Mouse (Mus musculus) myocyte (in vitro differentiated cells): Measurements from ENCODE around the gene Stam2. TPM values are rescaled to one million over a fixed set of nuclear protein-coding genes. Genes with fewer than 3 reads are reported as not detected.

ENCODE experiments used
- H3K27me3 ChIP-seq: one replicate; pipeline ENCODE4 v1.6.1; 2011; ENCODE audit not compliant: control insufficient read depth, insufficient read depth, insufficient read length
- H3K36me3 ChIP-seq: one replicate; pipeline ENCODE4 v1.6.1; 2011; ENCODE audit not compliant: control insufficient read depth, insufficient read depth
- H3K4me2 ChIP-seq: one replicate; pipeline ENCODE4 v1.6.1; 2011; ENCODE audit warnings: low read depth, control low read depth
- H3K4me3 ChIP-seq: one replicate; pipeline ENCODE4 v1.5.1; 2011; ENCODE audit warnings: mild to moderate bottlenecking, control low read depth, moderate library complexity
- H3K79me2 ChIP-seq: one replicate; pipeline ENCODE4 v1.6.1; 2011; ENCODE audit not compliant: control insufficient read depth, insufficient read depth
- H3ac ChIP-seq: one replicate; pipeline ENCODE4 v1.6.1; 2011; ENCODE audit not compliant: control insufficient read depth, insufficient read length
- CEBPB ChIP-seq: IDR thresholded peaks from 2 replicates; pipeline ENCODE4 v1.6.1; 2011; ENCODE audit warnings: mild to moderate bottlenecking, moderate library complexity; ENCODE audit not compliant: poor library complexity, insufficient read depth, severe bottlenecking
- E2F4 ChIP-seq: IDR thresholded peaks from one replicate; pipeline ENCODE4 v1.6.1; 2011; ENCODE audit warnings: mild to moderate bottlenecking, control low read depth, moderate library complexity; ENCODE audit not compliant: insufficient read depth
- MAX ChIP-seq: IDR thresholded peaks from one replicate; pipeline ENCODE4 v1.6.1; 2011; ENCODE audit warnings: low read depth, mild to moderate bottlenecking, control low read depth
- MYOD1 ChIP-seq, 3 experiments: IDR thresholded peaks; one replicate each; pipeline ENCODE4 v1.6.1; 2011; ENCODE audit warnings: control low read depth in 2 of 3, low read depth in 2 of 3, mild to moderate bottlenecking in 2 of 3, moderate library complexity in 1 of 3; ENCODE audit not compliant: insufficient read length in 2 of 3, control insufficient read depth in 1 of 3
- MYOG ChIP-seq, 3 experiments: IDR thresholded peaks; one replicate each; pipeline ENCODE4 v1.6.1; 2011; ENCODE audit warnings: control low read depth in 2 of 3, low read depth in 2 of 3, mild to moderate bottlenecking in 2 of 3; ENCODE audit not compliant: insufficient read length in 2 of 3, control insufficient read depth in 1 of 3, insufficient read depth in 1 of 3
- POLR2A ChIP-seq: IDR thresholded peaks from one replicate; pipeline ENCODE4 v1.6.1; 2011; ENCODE audit warnings: low read depth, mild to moderate bottlenecking, control low read depth, moderate library complexity; ENCODE audit not compliant: insufficient read length
- POLR2AphosphoS2 ChIP-seq: IDR thresholded peaks from one replicate; pipeline ENCODE4 v1.6.1; 2011; ENCODE audit warnings: low read depth, control low read depth; ENCODE audit not compliant: insufficient read length
- REST ChIP-seq: IDR thresholded peaks from one replicate; pipeline ENCODE4 v1.6.1; 2011; ENCODE audit warnings: mild to moderate bottlenecking, control low read depth, moderate library complexity; ENCODE audit not compliant: insufficient read depth, insufficient read length
- SRF ChIP-seq: IDR thresholded peaks from one replicate; pipeline ENCODE4 v1.6.1; 2011; ENCODE audit warnings: low read depth; ENCODE audit not compliant: control insufficient read depth, insufficient read length
- TCF12 ChIP-seq: IDR thresholded peaks from one replicate; pipeline ENCODE4 v1.6.1; 2011; ENCODE audit warnings: mild to moderate bottlenecking, control low read depth; ENCODE audit not compliant: poor library complexity, insufficient read depth, severe bottlenecking
- TCF3 ChIP-seq: IDR thresholded peaks from one replicate; pipeline ENCODE4 v1.6.1; 2011; ENCODE audit warnings: low read depth, control low read depth; ENCODE audit not compliant: insufficient read length
- USF1 ChIP-seq: IDR thresholded peaks from one replicate; pipeline ENCODE4 v1.6.1; 2011; ENCODE audit warnings: low read depth, mild to moderate bottlenecking, control low read depth, moderate library complexity
- polyA plus RNA-seq: library from polyadenylated mRNA; unstranded; fragments of >200 nt; fragmentation: generic; extraction: Trizol; gene quantifications from one replicate; pipeline ENCODE4 v1.2.1, GENCODE M21; 2012; ENCODE audit warnings: missing spikeins

Stam2 gene
- polyA plus RNA-seq, 1 experiment, result 20.1 TPM

DNA sequence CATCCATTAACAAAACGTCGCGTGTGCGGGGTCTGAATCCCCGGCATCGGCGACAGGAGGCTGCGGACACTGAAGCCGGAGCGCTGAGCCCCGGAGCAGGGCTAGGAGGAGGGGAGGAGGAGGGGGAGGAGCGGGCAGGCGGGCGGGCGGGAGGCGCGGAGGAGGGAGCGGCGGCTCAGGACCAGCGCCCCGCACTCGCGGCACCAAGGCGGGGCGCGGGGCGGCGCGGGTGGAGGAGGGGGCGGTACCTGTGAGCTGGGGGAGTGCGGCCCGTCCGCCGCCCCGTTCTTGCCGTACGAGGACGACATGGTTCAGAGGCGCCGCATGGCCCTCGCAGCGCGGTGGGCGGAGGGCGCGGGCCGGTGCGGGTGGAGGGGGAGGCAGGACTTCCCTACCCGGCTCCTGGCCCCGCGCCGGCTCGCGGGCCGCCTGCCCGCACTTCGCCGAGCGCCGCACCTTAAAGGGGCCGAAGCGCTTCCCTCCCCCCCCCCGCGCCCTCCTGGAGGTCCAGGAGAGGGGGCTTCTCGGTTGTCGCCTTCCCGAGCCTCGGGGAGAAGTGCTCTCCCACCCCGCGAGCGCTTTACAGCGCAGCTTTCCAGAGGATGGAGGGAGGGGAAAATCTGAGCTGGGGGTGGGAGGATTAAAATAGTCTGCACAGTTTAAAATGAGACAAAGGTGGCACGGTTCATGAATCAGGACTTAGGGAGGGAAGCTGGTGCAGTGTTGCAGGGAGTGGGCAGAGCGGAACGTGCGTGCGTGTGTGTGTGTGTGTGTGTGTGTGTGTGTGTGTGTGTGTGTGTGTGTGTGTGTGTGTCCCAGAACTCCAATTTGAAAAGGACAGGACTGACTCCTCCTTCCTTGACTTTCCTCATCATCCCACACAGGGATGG, 65.8 kb downstream of the Stam2 start, which contains the start of gene Cacnb4:
TSS of gene Cacnb4 (minus strand) at position 809 of the 890 bp plus-strand sequence.
- Histone ChIP-seq H3K36me3 (no peaks in the 10 kb centered on the region), H3K4me3 (no peak within 1 kb of the TSS), H3K79me2 (no peaks in the 10 kb centered on the region), H3ac (no peak within 1 kb of the TSS), H3K27me3 (peaks cover 25% of the 10 kb centered on the region), H3K4me2 (peak within 1 kb of the TSS; percentile 60)
- TF ChIP-seq TCF3, result no peak

- H3K36me3 ChIP-seq, result no peaks in the 10 kb centered on the region
- TF ChIP-seq TCF3, result no peak
- TF ChIP-seq CEBPB, result no peak
- TF ChIP-seq REST, result no peak
- TF ChIP-seq E2F4, result no peak
- TF ChIP-seq SRF, result no peak
- no peak for TF ChIP-seq TCF12
- TF ChIP-seq POLR2A, result no peak
- no peak for TF ChIP-seq USF1
- TF ChIP-seq MYOD1 (IDR thresholded peaks at IDR 0.05; ENCODE audit: control insufficient read depth in 1 of 3, insufficient read length in 2 of 3, low read depth in 2 of 3), result no peak
- no peak for TF ChIP-seq MAX
- TF ChIP-seq MYOG (IDR thresholded peaks at IDR 0.05; ENCODE audit: control insufficient read depth in 1 of 3, insufficient read depth in 1 of 3, insufficient read length in 2 of 3, low read depth in 2 of 3), result no peak
- no peak for TF ChIP-seq POLR2AphosphoS2
- H3K4me3 ChIP-seq, result no peak overlapping the region
- no peak overlapping the region for H3ac ChIP-seq
- no peaks in the 10 kb centered on the region for H3K79me2 ChIP-seq
- H3K4me2 ChIP-seq, result peak overlapping the region; percentile 60
- H3K27me3 ChIP-seq, result peaks cover 25% of the 10 kb centered on the region
Measured at GRCm38 (mm10) chr2:52675278-52675987, 66.6 kb downstream of the Stam2 start.

DNA sequence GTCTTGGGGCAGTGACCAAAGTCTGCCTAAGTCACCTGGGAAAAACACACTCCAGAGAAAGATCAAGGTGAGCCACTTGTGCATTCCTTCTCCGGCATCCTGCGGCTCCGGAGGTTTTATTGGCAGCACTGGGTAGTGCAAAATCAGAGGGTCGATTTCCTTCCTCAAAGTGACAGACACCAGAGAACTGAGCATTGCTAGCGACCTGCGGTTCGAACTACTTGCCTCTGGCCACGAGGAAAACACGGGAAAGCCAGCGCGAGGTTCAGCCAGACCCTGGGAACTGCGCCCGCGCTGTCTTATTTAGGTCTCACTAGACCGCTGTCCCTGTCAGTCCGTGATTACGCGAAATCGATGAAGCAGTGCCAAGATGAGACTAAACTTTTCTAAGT, 67.2 kb downstream of the Stam2 start:
- Histone ChIP-seq H3ac (no peak overlapping the region), H3K4me2 (no peak overlapping the region), H3K4me3 (no peak overlapping the region), H3K27me3 (peaks cover 25% of the 10 kb centered on the region), H3K79me2 (no peaks in the 10 kb centered on the region), H3K36me3 (no peaks in the 10 kb centered on the region)
- TF ChIP-seq MAX (no peak), TCF3 (no peak), USF1 (no peak), MYOG (IDR thresholded peaks at IDR 0.05; ENCODE audit: control insufficient read depth in 1 of 3, insufficient read depth in 1 of 3, insufficient read length in 2 of 3, low read depth in 2 of 3) (no peak), TCF12 (no peak), POLR2AphosphoS2 (no peak), REST (no peak)

- Histone ChIP-seq H3K4me3 (no peak overlapping the region), H3ac (no peak overlapping the region), H3K79me2 (no peaks in the 10 kb centered on the region), H3K4me2 (no peak overlapping the region), H3K27me3 (peaks cover 25% of the 10 kb centered on the region), H3K36me3 (no peaks in the 10 kb centered on the region)
- TF ChIP-seq USF1 (no peak), MYOG (IDR thresholded peaks at IDR 0.05; ENCODE audit: control insufficient read depth in 1 of 3, insufficient read depth in 1 of 3, insufficient read length in 2 of 3, low read depth in 2 of 3) (no peak), CEBPB (no peak), TCF3 (no peak), E2F4 (no peak), TCF12 (no peak), REST (no peak)
Measured at GRCm38 (mm10) chr2:52673172-52673571, 68.9 kb downstream of the Stam2 start.

DNA sequence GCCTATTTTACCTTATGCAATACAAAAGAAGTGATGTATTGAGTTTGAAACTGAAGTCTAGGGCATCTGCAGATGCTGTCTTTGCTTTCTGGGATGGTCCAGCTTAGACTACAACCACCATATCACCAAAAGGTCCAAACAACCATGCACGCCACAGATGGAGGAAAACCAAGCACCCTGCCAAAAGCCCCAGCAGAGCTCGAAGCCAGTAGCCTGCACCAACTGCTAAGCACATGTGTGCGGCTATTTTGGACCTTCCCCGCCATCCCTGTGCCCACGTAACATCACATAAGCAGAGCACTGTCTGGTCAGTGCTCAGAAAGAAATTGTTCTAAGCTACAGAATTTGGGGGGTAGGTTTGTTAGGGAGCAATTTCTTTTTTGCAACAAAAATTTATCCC, 71.3 kb downstream of the Stam2 start:
- Histone ChIP-seq H3K4me2 (no peak overlapping the region), H3ac (no peak overlapping the region), H3K27me3 (peaks cover 17% of the 10 kb centered on the region), H3K79me2 (no peaks in the 10 kb centered on the region), H3K4me3 (no peak overlapping the region), H3K36me3 (no peaks in the 10 kb centered on the region)
- no peak for TF ChIP-seq SRF
- no peak for TF ChIP-seq MAX
- TF ChIP-seq TCF3, result no peak
- TF ChIP-seq MYOD1 (IDR thresholded peaks at IDR 0.05; ENCODE audit: control insufficient read depth in 1 of 3, insufficient read length in 2 of 3, low read depth in 2 of 3), result peak in 2 of 3 experiments; percentile 5 to 44
- TF ChIP-seq MYOG (IDR thresholded peaks at IDR 0.05; ENCODE audit: control insufficient read depth in 1 of 3, insufficient read depth in 1 of 3, insufficient read length in 2 of 3, low read depth in 2 of 3), result peak in 1 of 3 experiments; percentile 59
